Mouse (Mus musculus) left cerebral cortex, postnatal 36 days (tissue): Measurements from ENCODE around the gene Ncoa1. TPM values are rescaled to one million over a fixed set of nuclear protein-coding genes. Genes with fewer than 3 reads are reported as not detected.

Experiments
- total RNA-seq, 2 experiments: library from RNA; stranded (reverse); gene quantifications; 2 replicates each; pipeline ENCODE4 v1.2.3; 2021

Ncoa1 gene
- total RNA-seq, 2 experiments from 2014 or later, result 104 to 110 TPM

Other genes with a start within 250 kb of the Ncoa1 start
- 1 to 10 TPM; 8.7 to 9.2 TPM for gene Ptrhd1, start 243.2 kb downstream of the Ncoa1 start, total RNA-seq
- gene Cenpo, start 242.9 kb downstream of the Ncoa1 start, total RNA-seq, result 1 to 10 TPM; 3.8 to 4.7 TPM
- gene Itsn2, start 115.5 kb upstream of the Ncoa1 start, total RNA-seq, result 10 to 100 TPM; 62.6 to 73.0 TPM
- not detected for gene Gm3625, start 115.7 kb upstream of the Ncoa1 start, total RNA-seq